Mouse (Mus musculus) cerebellum, postnatal 4 days (tissue): ENCODE measurements at regions not wholly inside any gene's neighbourhood (a gene's known extent, or its start where the extent isn't known, plus 50 kb on each side); places are given as distances from the start of the nearest gene placed in this dataset.
A peak's percentile ranks its signal among the peaks of the same experiment; 100 is the strongest.

ENCODE experiments used
- DNase-seq, 2 experiments: peaks; one replicate each; pipeline ENCODE4 v3.0.0; 2022; ENCODE audit warnings: low spot score in 2 of 2, mixed read lengths in 1 of 2

DNA sequence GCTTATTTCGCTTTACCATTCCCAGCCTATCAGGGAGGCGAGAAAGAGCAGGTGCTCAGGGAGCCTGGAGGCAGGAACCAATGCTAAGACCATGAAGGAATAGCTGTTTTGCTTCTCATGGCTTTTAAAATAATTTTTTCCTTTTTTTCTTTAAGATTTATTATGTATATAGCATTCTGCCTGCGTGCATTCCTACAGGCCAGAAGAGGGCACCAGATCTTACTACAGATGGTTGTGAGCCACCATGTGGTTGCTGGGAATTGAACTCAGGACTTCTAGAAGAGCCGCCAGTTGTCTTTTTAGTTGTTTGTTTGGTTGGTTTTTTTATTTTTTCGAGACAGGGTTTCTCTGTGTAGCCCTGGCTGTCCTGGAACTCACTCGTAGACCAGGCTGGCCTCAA lies 113.6 kb upstream of the Armc2 start:
- no peak for DNase-seq

DNA sequence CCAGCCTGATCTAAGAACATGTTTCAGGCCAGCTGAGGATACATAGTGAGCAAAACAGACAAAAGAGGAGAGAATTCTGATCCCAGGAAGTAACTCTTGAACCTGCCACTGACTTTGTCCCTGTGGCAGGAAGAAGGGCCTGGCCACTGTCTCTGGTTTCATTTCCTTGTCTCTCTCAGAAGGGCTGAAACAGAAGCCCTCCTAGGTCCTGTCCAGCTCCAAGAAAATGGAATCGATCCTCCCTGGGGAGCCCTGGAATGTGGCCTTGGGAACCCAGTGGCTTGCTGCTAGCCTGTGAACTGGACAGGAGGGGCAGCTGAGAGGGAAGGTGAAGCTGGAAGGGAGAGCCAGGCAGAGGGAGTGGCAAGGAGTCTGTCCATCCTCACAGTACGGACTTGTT lies 113.1 kb upstream of the Armc2 start:
- no peak for DNase-seq

DNA sequence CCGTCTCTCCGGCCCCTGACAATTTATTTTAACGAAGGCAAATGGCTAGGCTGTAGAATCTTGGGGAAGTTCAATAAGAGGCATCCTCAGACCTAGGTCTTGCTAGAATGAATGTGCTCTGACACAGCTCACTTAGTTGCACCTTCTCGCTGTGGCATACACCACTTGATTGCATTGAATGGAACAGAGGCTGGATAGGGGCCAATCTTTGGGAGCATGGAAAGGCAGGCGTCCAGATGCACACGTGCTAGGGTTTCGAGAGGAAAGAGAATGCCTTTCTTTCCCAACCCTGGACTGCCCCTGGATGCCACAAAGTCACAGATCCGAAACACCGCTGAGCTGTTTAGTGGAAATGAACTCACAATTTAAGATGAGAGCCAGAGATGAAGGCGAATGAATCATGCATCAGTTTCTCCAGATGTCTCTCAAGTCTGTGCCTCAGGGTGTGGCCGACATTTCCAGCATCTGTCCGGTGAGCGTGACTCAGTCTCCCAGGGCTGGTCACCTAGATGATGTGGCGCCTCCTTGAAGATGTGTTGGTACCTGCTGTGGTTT lies 109.7 kb upstream of the Armc2 start:
- DNase-seq: no peak

DNA sequence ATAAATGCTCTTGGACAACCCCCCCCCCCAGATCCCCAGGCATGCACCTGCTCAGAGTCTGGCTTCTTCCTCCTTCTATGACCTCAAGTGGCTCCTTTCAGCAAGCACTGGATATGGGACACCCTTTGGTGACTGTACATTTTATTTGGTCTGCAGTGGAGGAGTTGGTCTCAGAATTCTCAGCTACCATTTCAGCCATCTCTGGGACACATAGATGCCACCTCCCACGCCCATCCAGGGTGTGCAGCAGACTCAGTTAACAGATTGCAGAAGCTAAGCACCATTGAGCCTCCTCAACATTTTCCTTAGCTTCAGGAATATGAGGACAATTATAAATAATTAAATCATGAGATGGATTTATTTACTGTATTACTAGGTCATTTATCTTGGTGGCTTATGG lies 108.6 kb upstream of the Armc2 start:
- no peak for DNase-seq

DNA sequence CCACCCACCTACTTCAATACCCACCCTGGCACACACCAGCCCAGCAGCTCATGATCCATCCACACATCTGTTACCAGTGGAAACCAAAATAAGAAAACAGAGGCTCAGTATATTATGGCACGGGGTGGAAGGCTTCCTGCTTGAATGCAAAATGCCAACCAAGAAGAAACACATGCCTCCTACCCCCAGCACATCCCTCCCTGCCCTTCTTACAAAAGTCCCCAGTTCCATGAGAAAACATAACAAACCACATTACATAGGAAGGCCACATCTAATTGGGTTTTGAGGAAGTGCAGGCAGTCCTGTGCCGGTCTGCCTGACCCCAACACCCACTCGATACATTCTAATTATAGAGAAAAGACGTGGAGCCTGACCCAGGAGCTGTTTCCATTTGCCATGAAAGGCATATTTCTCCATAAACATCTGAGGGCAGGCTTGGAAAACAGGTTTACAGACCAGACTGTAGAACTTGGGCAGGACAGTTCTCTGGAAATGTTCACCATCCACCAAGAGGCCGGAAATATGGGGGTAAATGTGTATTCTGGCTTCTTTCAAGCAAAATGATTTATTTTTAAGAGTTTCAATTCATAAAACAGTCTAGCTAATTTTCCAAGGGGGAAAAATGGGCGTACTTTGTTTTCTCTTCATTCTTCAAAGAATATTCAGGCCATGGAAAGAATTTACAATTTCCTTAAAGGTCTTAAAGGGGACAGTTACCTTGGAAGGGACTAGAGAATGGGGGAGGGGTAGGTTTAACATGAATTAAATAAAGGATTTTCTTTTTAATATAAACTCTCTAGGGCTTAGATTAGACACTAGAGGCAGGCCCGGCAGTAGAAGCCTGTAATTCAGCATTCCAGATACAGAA lies 104.8 kb upstream of the Armc2 start:
- DNase-seq: no peak

DNA sequence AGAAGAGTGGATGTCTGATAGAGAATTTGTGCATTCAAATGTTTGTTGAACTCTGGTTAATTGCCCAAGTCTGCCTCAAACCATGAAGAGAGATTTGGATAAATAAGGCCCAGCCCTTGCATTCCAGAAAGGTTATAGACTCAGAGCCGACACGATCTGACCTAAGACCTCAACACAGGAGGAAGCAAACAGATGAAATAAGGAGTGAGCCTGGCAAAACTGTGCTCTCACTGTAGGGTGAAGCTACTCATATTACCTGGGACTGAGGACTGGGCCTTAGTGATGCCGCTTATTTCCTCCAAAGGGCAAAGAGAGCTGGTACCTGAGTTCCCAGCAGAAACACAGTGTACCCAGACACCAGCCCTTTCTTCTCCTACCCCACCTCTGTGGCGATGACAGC lies 103.7 kb upstream of the Armc2 start:
- no peak for DNase-seq

DNA sequence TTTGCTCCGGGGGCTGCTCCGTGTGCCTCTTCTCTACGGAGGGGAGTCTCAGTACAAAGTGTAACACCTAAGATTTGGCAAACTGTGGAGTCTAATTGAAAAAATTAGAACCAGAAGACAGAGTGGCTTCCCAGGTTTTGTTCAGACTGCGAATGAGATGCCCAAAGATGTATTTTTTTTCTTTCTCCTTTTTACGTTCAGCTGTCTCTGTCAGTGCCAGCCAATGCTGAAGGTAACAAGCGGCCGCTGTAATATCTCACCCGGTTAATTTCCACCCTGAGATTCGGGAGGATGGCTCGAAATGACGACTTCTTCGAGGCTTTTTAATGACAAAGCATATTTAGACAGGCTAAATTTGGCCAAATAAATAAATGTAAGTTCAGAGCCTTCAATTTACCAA lies 101.1 kb upstream of the Armc2 start:
- no peak for DNase-seq

DNA sequence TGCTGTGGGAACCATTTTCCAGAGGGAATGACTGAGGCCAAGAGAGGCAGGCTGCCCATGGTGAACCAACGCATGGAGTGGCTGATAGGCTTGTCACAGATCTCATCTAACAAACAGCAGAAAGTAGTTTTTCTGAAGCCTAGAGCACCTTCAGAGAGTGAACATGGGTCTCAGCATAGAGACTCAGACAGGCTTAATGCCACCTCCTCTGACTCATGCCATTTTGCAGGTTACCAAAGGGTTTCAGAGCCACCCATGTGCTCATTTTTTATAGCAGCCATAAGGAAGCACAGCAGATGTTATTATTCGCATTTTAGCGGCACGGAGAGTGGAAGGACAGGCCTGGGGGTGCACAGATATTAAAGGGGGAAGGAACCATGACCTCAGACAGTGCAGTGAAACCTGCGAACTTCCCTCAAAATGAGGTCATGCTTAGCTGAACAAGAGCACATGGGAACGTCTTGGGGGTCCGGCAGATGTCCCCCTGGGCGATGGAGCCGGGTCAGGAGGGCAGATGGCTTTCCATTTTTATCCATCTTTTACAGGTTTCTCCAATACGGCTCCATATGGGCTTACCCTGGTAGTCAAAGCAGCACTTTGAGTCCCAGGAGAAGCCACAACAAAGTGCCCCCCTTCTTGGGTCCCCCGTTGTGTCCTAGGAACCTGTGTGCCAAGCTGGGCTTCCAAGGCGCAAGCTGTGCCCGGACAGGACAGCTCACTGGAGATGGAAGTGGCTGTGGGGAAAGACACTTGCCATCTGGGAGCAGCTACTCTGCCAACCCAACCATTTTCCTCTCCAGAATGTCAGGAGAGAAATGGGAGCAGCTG lies 100.3 kb upstream of the Armc2 start:
- DNase-seq: peak in 1 of 2 experiments; percentile 56

DNA sequence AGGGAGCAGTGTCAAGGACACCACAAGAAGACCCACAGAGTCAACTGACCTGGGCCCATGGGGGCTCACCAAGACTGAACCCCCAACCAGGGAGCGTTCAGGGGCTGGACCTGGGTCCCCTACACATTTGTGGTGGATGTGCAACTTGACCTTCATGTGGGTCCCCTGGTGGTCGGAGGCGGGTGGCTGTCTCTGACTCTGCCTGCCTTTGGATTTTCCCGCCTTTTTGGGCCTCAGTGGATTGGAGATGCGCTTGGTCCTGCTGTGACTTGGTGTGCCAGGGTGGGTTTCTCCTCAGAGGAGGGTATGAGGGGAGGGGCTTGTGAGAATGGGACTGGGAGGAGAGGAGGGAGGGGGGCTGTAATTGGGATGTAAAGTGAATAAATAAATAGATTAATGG lies 99.3 kb upstream of the Armc2 start:
- no peak for DNase-seq

DNA sequence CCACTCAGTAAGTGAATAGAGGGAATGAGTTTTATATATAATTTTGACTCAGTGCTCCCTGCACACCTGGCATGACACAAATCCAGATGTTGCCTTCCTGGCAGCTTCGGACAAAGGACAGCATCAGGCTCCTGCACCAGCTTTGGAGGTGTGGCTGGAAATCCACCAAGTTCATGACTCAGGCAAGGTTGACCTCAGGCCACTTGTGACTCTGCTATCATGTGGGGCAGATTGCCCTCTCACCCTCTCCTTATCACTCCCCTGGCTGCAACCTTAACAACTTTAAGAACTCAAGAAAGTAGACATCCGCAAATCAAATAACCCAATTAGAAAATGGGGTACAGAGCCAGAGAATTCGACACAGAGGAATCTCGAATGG lies 97.7 kb upstream of the Armc2 start:
- no peak for DNase-seq

DNA sequence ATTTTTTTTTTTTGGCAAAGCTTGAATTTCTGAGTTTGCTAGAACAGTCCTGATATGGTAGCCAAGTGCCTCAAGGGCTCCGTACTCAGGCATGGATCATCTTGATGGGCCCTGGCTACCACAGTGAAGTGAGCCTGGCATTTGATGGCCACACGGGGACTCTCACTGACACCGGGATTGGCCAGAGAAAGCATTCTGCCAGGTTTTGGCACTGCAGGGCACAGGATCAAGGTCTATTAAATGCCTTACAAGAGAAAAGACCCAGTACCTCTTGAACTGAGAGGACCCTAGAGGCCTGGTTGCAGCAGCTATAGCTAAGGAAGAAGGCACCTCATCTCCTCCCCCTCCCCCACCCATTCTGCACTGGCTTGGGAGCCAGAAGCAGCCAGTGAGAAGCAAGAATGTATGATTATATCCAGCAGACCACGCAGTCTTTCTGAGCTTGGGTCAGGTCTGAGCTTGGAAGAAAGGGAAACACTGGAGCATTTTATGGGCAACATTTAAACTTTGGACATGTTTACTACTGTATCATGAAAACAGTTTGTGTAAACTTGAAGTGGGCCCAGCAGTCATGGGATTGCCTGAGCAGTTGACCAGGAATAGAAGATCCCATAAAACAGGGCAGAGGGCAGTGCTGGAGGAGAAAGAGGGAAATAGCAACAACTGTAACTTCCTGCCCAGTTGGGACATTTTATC lies 97.1 kb upstream of the Armc2 start:
- DNase-seq: no peak

DNA sequence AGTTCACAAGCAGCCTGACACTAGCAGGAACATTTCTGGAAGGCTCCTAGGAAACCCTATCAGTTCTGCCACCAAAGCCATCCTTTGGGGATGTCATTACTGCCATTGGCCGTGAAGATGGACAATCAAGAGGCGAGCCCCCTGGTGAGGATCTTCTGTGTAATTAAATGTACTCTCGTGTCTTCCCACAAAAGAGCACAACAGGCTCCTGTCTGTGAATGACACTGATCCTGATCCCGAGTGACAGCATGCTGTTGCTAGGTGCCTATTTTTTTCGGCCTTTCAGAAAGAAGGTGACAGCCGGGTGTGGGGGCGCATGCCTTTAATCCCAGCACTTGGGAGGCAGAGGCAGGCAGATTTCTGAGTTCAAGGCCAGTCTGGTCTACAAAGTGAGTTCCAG lies 92.5 kb upstream of the Armc2 start:
- no peak for DNase-seq

DNA sequence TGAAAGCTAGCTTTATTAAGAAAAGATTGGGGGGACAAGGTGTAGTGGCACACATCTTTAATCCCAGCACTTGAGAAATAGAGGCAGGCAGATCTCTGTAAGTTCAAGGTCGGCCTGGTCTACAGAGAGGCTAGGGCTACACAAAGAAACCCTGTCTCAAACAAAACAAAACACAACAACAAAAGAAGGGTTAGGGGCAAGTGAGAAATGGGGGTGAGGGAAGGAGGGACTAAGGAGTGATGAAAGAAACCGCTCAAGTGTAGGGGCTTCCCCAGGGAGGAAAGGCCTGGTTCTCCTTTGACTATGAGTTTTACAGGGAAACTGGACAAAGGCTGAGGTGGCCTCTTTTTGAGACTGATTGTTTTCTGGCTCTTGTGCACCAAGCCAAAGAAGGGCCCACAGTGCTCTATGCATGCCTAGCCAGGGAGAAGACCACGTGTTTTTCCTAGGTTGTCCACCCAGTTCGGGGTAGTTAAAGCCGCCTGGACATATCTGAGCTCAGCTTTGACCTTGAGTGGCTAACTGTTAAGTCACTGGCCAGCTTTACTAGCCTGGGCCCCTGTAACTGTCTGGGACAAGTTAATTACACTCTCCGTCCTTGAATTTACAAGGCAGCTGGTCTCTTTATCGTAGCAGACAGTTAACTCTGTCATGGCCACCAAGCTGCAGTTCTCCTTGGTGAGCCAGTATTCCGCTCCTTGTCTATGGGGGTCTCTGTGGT lies 90.2 kb upstream of the Armc2 start:
- DNase-seq: no peak

DNA sequence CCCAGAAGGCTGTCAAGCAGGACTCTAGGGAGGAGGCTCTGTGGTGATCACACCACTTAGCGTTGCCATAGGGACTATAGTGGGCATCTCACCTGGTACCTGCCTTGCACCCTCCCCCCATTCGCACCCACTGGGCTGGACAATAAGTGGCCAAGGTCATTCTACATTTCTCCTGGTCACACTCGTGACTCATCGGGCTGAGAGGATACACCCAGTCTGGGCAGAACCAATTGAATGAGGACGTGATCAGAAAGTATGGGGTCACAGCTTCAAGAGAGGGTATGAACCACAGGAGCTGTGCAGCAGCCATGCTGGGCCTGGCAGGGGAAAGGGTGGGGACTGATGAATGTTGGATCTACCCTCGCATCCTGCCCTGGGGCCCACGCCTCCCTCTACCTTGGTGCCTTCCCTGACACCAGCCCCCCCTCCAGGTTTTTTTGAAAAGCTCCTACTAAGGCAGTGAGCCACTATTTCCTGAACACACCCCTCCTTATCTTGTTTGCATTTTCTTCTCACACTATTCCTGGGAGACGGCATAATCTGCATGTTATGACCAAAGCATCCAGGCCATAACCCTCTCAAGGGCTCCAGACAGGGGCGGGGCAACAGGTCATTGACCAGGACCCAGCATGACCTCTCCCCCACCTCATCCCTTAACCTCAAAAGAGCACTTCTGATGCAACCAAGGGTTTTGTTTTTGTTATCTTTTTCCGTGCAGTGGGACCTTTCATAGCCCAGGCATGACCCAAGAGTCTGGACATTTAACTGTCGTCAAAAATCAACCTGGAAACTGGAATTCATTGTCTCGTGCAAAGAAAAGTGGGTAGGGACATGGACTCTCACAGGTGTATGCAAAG lies 89.4 kb upstream of the Armc2 start:
- DNase-seq: no peak

DNA sequence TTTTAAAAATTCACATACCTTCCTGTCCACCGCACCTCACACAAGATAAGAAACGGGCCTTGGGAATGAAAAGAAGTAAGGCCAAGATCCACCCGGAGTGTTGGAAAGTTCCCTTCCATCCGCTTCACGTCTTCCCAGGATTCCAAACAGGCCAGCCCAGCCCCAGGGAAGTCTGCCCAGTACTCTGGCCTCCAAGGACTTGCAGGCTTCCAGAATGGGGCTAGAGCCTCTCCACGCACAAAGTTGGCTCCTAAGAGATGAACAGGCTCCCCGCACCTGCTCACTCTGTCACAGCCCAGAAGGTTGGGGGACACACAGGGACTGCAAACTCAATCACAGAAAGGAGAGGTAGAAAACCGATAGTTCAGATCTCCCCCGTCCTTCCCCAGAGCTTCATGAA lies 88.4 kb upstream of the Armc2 start:
- no peak for DNase-seq

DNA sequence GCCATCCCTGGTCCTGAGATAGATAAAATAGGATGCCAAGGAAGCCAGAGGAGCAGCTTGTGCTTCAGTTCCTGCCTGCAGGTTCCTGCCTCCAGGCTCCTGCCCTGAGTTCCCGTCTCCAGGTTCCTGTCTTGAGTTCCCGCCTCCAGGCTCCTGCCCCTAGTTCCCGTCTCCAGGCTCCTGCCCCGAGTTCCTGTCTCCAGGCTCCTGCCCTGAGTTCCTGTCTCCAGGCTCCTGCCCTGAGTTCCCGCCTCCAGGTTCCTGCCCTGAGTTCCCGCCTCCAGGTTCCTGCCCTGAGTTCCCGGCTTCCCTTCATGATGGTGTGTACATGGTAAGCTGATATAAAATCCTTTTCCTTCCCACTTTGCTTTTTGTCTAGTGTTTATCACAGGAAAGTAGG lies 86.8 kb upstream of the Armc2 start:
- no peak for DNase-seq

DNA sequence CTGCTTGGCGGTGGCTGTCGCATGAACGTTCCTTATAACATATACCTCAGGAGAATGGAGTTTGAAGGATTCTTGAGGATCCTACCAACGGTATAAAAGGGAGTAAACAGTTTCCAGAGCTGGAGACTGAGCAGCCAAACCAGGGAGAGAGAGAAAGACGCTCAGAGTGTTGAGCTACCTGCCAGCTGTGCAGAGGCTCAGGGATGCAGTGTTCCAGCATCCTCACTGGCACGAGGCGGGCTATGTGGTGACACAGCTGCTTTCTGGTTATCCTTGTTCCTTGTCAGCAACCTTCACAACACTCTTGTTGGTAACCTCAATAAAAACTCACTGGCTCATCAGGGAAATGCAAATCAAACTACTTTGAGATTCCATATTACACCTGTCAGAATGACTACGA lies 84.1 kb upstream of the Armc2 start:
- DNase-seq: no peak

DNA sequence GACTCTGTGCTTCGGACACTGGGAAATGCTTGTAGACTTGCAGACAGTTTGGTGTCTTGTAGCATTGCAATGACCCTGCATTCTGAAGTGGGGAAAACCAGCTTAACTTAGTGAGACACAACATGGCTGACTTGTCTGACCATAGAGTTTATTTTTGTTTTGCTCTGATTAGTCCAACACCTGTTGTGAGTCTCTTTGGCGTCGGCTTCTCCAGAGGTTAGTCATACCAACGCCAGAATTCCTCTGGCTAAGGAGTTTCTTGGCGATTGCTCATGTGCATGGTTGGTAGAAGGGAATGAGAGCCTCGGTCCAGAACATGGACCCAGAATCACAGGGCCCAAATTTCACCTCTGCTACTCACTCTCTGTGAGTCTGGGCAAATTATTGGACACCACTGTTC lies 82.9 kb upstream of the Armc2 start:
- no peak for DNase-seq

DNA sequence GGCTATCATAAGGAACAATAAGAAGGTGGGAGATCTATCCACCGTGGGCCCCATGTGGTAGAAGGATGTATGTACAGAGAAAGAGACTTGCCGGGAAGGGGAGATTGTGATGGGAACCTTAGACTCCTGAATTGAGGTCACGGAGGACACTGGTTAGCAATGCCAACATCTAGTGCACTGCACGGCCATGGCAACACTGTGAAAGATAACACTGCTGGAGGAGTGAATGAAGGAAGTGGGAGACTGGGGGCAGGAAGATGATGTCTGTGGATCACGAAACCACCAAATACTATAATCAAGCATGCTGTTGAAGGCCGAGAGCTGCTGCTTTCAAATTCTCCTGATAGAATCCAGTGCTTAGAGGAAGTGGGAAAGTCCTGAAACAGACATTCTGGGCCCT lies 78.7 kb upstream of the Armc2 start:
- no peak for DNase-seq

DNA sequence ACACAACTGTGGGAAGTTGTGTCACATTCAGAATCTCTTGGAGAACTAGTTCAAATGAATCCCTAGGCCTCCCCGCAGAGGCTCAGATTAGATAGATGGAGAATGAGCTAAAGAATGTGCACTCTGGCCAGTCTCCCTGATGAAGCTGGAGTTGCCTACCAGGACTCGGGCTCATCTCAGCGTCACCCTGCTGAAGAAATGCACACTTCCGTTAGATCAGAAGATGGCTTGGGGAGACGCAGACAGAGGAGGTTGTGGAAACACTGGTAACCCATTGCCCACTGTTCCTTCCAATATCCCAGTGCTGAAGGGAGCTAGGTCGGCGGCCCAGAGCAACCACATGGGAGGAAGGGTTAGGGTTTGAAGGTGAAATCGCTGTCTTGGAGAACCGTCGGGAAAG lies 77.7 kb upstream of the Armc2 start:
- DNase-seq: no peak
